Mouse (Mus musculus) kidney, postnatal 0 days (tissue): Measurements from ENCODE around the gene Gm9733. TPM values are rescaled to one million over a fixed set of nuclear protein-coding genes. Genes with fewer than 3 reads are reported as not detected.

ENCODE experiments used
- ATAC-seq: fragments of 200-750 bp; cut with Nextera tagmentation; replicated peaks from 2 replicates; pipeline ENCODE4 v1.8.0; 2017; ENCODE audit warnings: low read depth, moderate number of reproducible peaks, moderate TSS enrichment, moderate library complexity; ENCODE audit not compliant: low FRiP score
- DNase-seq: peaks from one replicate; pipeline ENCODE4 v3.0.0-alpha.2; 2016; ENCODE audit warnings: low spot score
- H3K27ac ChIP-seq: fragments of 300-500 bp; sonication (generic); 2 replicates; pipeline ENCODE4 v1.5.1; 2014; ENCODE audit warnings: mild to moderate bottlenecking
- H3K27me3 ChIP-seq: fragments of 300-500 bp; sonication (generic); 2 replicates; pipeline ENCODE4 v1.6.1; 2014; ENCODE audit warnings: low read length, mixed read lengths; ENCODE audit not compliant: insufficient read depth
- H3K36me3 ChIP-seq: fragments of 300-500 bp; sonication (generic); 2 replicates; pipeline ENCODE4 v1.6.1; 2014; ENCODE audit warnings: low read length, mixed read lengths; ENCODE audit not compliant: insufficient read depth
- H3K4me1 ChIP-seq: fragments of 300-500 bp; sonication (generic); replicated peaks from 2 replicates; pipeline ENCODE4 v1.6.1; 2014; ENCODE audit warnings: antibody characterized with exemption, low read length, mixed read lengths; ENCODE audit not compliant: insufficient read depth
- H3K4me2 ChIP-seq: fragments of 300-500 bp; sonication (generic); 2 replicates; pipeline ENCODE4 v1.6.1; 2014; ENCODE audit warnings: mild to moderate bottlenecking, low read length, moderate library complexity, mixed read lengths
- H3K4me3 ChIP-seq: fragments of 300-500 bp; sonication (generic); replicated peaks from 2 replicates; pipeline ENCODE4 v1.5.1; 2014; ENCODE audit warnings: low read depth, low read length
- H3K9ac ChIP-seq: fragments of 300-500 bp; sonication (generic); 2 replicates; pipeline ENCODE4 v1.6.1; 2014; ENCODE audit warnings: low read depth, low read length
- H3K9me3 ChIP-seq: fragments of 300-500 bp; sonication (generic); replicated peaks from 2 replicates; pipeline ENCODE4 v1.6.1; 2016; ENCODE audit warnings: low read length, inconsistent platforms, mixed read lengths
- CTCF ChIP-seq: IDR thresholded peaks from 2 replicates; pipeline ENCODE4 v1.5.1; 2016; ENCODE audit warnings: antibody characterized with exemption, low read depth, mild to moderate bottlenecking, moderate library complexity
- WGBS: fragments of 180-500 bp; shearing (Covaris S2); extraction: QIAGEN DNeasy Blood & Tissue Kit; methylation state at CpG from one replicate; pipeline ENCODE4 v1.1.7; 2014; 5-methylcytosine and 5-hydroxymethylcytosine counted together
- polyA plus RNA-seq: library from polyadenylated mRNA; unstranded; fragments of >200 nt; fragmentation: Nextera tagmentation; extraction: Ambion mirVana; gene quantifications from 2 replicates; pipeline ENCODE4 v1.2.1, GENCODE M21; 2015

Gm9733 gene
- polyA plus RNA-seq, 1 experiment from 2014 or later, result 0.33 TPM

GRCm38 (mm10) chr3:15329549-15329948 is 2.6 kb downstream of the Gm9733 start:
- DNase-seq (no peak), ATAC-seq (no peak)
- Histone ChIP-seq H3K4me1 (no peaks in the 10 kb centered on the region), H3K9me3 (no peaks in the 10 kb centered on the region), H3K4me3 (no peak overlapping the region), H3K9ac (no peak overlapping the region), H3K27me3 (no peaks in the 10 kb centered on the region), H3K36me3 (no peaks in the 10 kb centered on the region), H3K27ac (no peak overlapping the region), H3K4me2 (no peak overlapping the region)
- TF ChIP-seq CTCF, result no peak

GRCm38 (mm10) chr3:15284424-15285328 is 47.4 kb downstream of the Gm9733 start:
- H3K9ac ChIP-seq, result no peak overlapping the region
- no peaks in the 10 kb centered on the region for H3K4me1 ChIP-seq
- H3K9me3 ChIP-seq, result no peaks in the 10 kb centered on the region
- 86% methylated on average over 6 of the region's 6 CpGs for WGBS
- H3K4me2 ChIP-seq, result no peak overlapping the region
- no peaks in the 10 kb centered on the region for H3K36me3 ChIP-seq
- no peaks in the 10 kb centered on the region for H3K27me3 ChIP-seq
- TF ChIP-seq CTCF, result no peak
- DNase-seq (no peak), ATAC-seq (no peak)
- H3K4me3 ChIP-seq, result no peak overlapping the region
- no peak overlapping the region for H3K27ac ChIP-seq

GRCm38 (mm10) chr3:15275899-15276526 is 56.1 kb downstream of the Gm9733 start:
- Histone ChIP-seq H3K27ac (no peak overlapping the region), H3K9me3 (no peaks in the 10 kb centered on the region), H3K36me3 (no peaks in the 10 kb centered on the region), H3K27me3 (no peaks in the 10 kb centered on the region), H3K4me2 (no peak overlapping the region), H3K9ac (no peak overlapping the region), H3K4me3 (no peak overlapping the region), H3K4me1 (no peaks in the 10 kb centered on the region)
- DNase-seq, result no peak
- no peak for ATAC-seq
- 79% methylated on average over 5 of the region's 5 CpGs for WGBS
- no peak for TF ChIP-seq CTCF

- Histone ChIP-seq H3K9me3 (no peaks in the 10 kb centered on the region), H3K27ac (no peak overlapping the region), H3K4me2 (no peak overlapping the region), H3K9ac (no peak overlapping the region), H3K4me3 (no peak overlapping the region), H3K4me1 (no peaks in the 10 kb centered on the region), H3K27me3 (no peaks in the 10 kb centered on the region), H3K36me3 (no peaks in the 10 kb centered on the region)
- 7% methylated on average over 3 of the region's 3 CpGs for WGBS
- DNase-seq (peak; percentile 53), ATAC-seq (no peak)
- TF ChIP-seq CTCF, result peak; percentile 80
Measured at GRCm38 (mm10) chr3:15264450-15264849, 67.7 kb downstream of the Gm9733 start.

- no peaks in the 10 kb centered on the region for H3K36me3 ChIP-seq
- H3K4me3 ChIP-seq, result no peak overlapping the region
- 69% methylated on average over 6 of the region's 6 CpGs for WGBS
- H3K4me1 ChIP-seq, result no peaks in the 10 kb centered on the region
- DNase-seq (no peak), ATAC-seq (no peak)
- no peak overlapping the region for H3K9ac ChIP-seq
- H3K4me2 ChIP-seq, result no peak overlapping the region
- no peak for TF ChIP-seq CTCF
- H3K27ac ChIP-seq, result no peak overlapping the region
- H3K9me3 ChIP-seq, result no peaks in the 10 kb centered on the region
- H3K27me3 ChIP-seq, result no peaks in the 10 kb centered on the region
Measured at GRCm38 (mm10) chr3:15255726-15256125, 76.4 kb downstream of the Gm9733 start.

Other genes with a start within 250 kb of the Gm9733 start
- 0.10 and 0.21 TPM in 2 replicates for gene Sirpb1a, start 94.2 kb upstream of the Gm9733 start, polyA plus RNA-seq
- gene Sirpb1b, start 242.8 kb upstream of the Gm9733 start, polyA plus RNA-seq, result 0.39 and 0.43 TPM in 2 replicates